Mouse (Mus musculus): Measurements from ENCODE around the gene Tent4a. TPM values are rescaled to one million over a fixed set of nuclear protein-coding genes. Genes with fewer than 3 reads are reported as not detected.
"Not testable (repeated sequence)": the region's sequence is repeated elsewhere in the genome, so short reads cannot be mapped to it uniquely, and the experiment has no call there.

Gene Tent4a
- polyA plus RNA-seq (2012; rRNA removed), result 5.3 and 9.4 TPM in 2 replicates

DNA sequence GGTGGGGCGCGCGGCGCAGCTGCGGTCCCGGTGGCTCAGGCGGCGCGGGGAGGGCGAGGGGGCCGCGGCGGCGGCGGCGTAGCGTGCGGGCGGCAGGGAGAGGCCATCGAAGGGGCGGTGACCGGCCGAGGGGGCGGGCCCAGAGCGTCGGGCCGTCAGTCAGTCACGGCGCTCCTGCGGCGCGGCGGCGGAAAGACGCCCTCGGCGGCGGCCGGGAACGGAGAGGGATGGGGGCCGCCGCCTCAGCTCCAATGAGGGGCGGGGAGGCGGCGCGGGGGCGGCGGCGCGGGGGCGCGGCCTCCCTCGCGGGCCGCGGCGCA lies at the start of gene Tent4a:
TSS of gene Tent4a (minus strand) at position 284 of the 320 bp plus-strand sequence.
- TF ChIP-seq POLR2A (IDR thresholded peaks at IDR 0.05; ENCODE audit: low read depth, low read length) (no peak), CTCF (IDR thresholded peaks at IDR 0.05; ENCODE audit: extremely low read depth, insufficient read length, insufficient replicate concordance, low read depth, low read length) (no peak)
- H3K27me3 ChIP-seq (ENCODE audit: control insufficient read depth, insufficient read depth, low read length), result no peaks in the 10 kb centered on the region
- peak within 1 kb of the TSS; percentile 93 for H3K27ac ChIP-seq (ENCODE audit: insufficient read depth, low read depth, low read length)
- WGBS, result 2% methylated on average over 53 of the region's 57 CpGs
- H3K4me1 ChIP-seq (ENCODE audit: control insufficient read depth, insufficient read depth, insufficient read length, low read length), result peaks cover 20% of the 10 kb centered on the region; the same call in 1 of the 2 replicates
- H3K4me3 ChIP-seq (ENCODE audit: low read depth, low read length), result peak within 1 kb of the TSS; percentile 93
- H3K36me3 ChIP-seq (ENCODE audit: control insufficient read depth, insufficient read depth, low read length), result no peaks in the 10 kb centered on the region

GRCm38 (mm10) chr13:69583591-69583990 lies 49.2 kb upstream of the Tent4a start:
- H3K27me3 ChIP-seq (ENCODE audit: control insufficient read depth, insufficient read depth, low read length), result no peaks in the 10 kb centered on the region
- no peaks in the 10 kb centered on the region for H3K36me3 ChIP-seq (ENCODE audit: control insufficient read depth, insufficient read depth, low read length)
- 60% methylated on average over 6 of the region's 6 CpGs for WGBS
- H3K27ac ChIP-seq (ENCODE audit: insufficient read depth, low read depth, low read length), result no peak overlapping the region
- H3K4me1 ChIP-seq (ENCODE audit: control insufficient read depth, insufficient read depth, insufficient read length, low read length), result peaks cover 9% of the 10 kb centered on the region; the same call in 1 of the 2 replicates
- no peak for TF ChIP-seq POLR2A (IDR thresholded peaks at IDR 0.05; ENCODE audit: low read depth, low read length)
- TF ChIP-seq CTCF (IDR thresholded peaks at IDR 0.05; ENCODE audit: extremely low read depth, insufficient read length, insufficient replicate concordance, low read depth, low read length), result no peak
- no peak overlapping the region for H3K4me3 ChIP-seq (ENCODE audit: low read depth, low read length)

DNA sequence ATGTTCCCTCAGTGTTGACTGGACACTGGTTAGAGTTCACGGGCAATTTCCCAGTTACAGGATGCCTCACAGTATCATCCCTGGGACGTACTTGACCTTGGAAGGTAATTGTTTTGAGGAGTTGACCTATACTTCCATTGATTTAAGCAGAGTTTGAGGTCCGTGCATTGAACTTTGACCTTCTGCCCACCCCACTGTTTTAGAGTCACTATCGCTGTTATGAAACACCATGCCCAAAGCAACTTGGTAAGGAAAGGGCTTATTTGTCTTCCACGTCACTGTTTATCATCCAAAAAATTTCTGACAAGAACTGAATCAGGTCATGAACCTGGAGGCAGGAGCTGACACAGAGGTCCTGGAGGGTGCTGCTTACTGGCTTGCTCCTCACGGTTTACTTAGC lies 48.0 kb upstream of the Tent4a start:
- Histone ChIP-seq H3K27me3 (ENCODE audit: control insufficient read depth, insufficient read depth, low read length) (no peaks in the 10 kb centered on the region), H3K36me3 (ENCODE audit: control insufficient read depth, insufficient read depth, low read length) (no peaks in the 10 kb centered on the region), H3K4me1 (ENCODE audit: control insufficient read depth, insufficient read depth, insufficient read length, low read length) (peaks cover 9% of the 10 kb centered on the region; the same call in 1 of the 2 replicates), H3K27ac (ENCODE audit: insufficient read depth, low read depth, low read length) (no peak overlapping the region), H3K4me3 (ENCODE audit: low read depth, low read length) (no peak overlapping the region)
- 93% methylated on average over 6 of the region's 6 CpGs for WGBS
- TF ChIP-seq CTCF (IDR thresholded peaks at IDR 0.05; ENCODE audit: extremely low read depth, insufficient read length, insufficient replicate concordance, low read depth, low read length) (no peak), POLR2A (IDR thresholded peaks at IDR 0.05; ENCODE audit: low read depth, low read length) (no peak)

DNA sequence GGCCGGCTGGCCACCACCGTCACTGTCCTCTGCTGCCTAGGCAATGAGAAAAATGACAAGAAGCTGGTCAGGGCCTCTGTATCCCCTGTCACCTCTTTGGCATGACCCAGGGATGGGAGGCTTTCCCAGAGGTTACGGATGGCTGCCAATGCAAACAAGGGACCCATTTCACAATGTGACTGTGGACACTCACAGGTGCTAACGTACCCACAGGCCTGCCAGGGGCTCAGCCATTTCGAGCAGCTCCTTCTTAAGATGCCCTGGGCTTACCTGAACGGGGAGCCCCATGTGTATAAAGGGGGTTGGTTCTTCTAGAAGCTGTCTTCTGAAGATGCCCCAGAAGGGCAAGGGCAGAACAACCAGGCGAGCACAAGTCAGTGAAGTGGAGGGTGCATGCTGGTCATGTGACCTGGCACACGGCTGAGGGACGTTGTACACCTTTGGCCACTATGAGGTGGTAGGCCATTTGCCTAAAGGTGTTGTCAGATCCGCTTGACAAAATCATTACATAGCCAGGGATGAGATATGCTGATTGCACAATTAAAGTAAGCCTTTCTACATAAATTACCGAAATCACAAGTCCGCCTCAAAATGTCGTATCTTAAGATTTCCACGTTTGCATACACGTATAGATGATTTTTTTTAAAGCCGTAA lies 42.9 kb upstream of the Tent4a start:
- Histone ChIP-seq H3K27me3 (ENCODE audit: control insufficient read depth, insufficient read depth, low read length) (no peaks in the 10 kb centered on the region), H3K27ac (ENCODE audit: insufficient read depth, low read depth, low read length) (no peak overlapping the region), H3K4me1 (ENCODE audit: control insufficient read depth, insufficient read depth, insufficient read length, low read length) (peaks cover 7% of the 10 kb centered on the region; the same call in 1 of the 2 replicates), H3K4me3 (ENCODE audit: low read depth, low read length) (no peak overlapping the region), H3K36me3 (ENCODE audit: control insufficient read depth, insufficient read depth, low read length) (no peaks in the 10 kb centered on the region)
- WGBS, result 91% methylated on average over 16 of the region's 16 CpGs
- TF ChIP-seq CTCF (IDR thresholded peaks at IDR 0.05; ENCODE audit: extremely low read depth, insufficient read length, insufficient replicate concordance, low read depth, low read length) (no peak), POLR2A (IDR thresholded peaks at IDR 0.05; ENCODE audit: low read depth, low read length) (no peak)

DNA sequence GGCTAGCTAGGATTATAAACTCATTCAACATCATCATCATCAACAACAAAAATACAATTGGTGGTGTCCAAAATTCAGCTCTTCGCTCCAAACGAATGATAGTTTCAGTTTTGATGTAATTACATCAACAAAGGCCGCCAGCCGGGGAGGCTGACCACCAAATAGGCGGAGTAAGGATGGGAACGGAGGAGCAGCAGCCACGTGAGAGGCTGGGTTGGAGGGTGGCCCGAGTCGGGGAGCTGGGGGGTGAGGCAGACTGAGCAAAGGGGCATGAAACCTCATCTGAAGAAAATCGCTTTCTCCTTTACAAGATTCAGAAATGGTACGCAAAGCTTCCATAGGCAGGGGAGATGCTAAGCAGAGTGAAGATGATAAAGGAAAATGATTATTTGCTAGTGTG lies 42.3 kb upstream of the Tent4a start:
- Histone ChIP-seq H3K4me1 (ENCODE audit: control insufficient read depth, insufficient read depth, insufficient read length, low read length) (peaks cover 5% of the 10 kb centered on the region; the same call in 1 of the 2 replicates), H3K27ac (ENCODE audit: insufficient read depth, low read depth, low read length) (no peak overlapping the region), H3K36me3 (ENCODE audit: control insufficient read depth, insufficient read depth, low read length) (no peaks in the 10 kb centered on the region), H3K4me3 (ENCODE audit: low read depth, low read length) (no peak overlapping the region), H3K27me3 (ENCODE audit: control insufficient read depth, insufficient read depth, low read length) (no peaks in the 10 kb centered on the region)
- 61% methylated on average over 11 of the region's 11 CpGs for WGBS
- no peak for TF ChIP-seq POLR2A (IDR thresholded peaks at IDR 0.05; ENCODE audit: low read depth, low read length)

DNA sequence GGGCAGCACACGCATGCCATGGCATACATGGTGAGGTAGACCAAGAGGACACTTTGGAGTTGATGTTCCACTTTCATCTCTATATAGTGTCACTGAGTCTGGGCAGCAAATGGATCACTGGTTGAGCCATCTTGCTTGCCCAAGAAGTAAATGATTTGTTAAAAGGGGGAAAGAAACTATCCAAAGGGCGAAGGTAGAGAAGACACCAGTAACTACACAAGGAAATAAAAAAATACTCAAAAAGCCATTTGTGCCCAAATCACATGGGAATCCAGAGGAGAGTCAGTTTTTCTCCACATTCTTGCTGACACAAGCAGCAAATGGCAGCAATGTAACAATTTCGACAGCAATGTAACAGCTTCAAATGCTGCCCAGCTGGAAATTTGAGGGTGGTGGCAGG lies 38.2 kb upstream of the Tent4a start:
- H3K4me3 ChIP-seq (ENCODE audit: low read depth, low read length), result no peak overlapping the region
- no peaks in the 10 kb centered on the region for H3K36me3 ChIP-seq (ENCODE audit: control insufficient read depth, insufficient read depth, low read length)
- no peak for TF ChIP-seq CTCF (IDR thresholded peaks at IDR 0.05; ENCODE audit: extremely low read depth, insufficient read length, insufficient replicate concordance, low read depth, low read length)
- no peak for TF ChIP-seq POLR2A (IDR thresholded peaks at IDR 0.05; ENCODE audit: low read depth, low read length)
- no peak overlapping the region for H3K27ac ChIP-seq (ENCODE audit: insufficient read depth, low read depth, low read length)
- no peaks in the 10 kb centered on the region for H3K27me3 ChIP-seq (ENCODE audit: control insufficient read depth, insufficient read depth, low read length)
- H3K4me1 ChIP-seq (ENCODE audit: control insufficient read depth, insufficient read depth, insufficient read length, low read length), result peaks cover 9% of the 10 kb centered on the region; the same call in 1 of the 2 replicates
- WGBS, result 92% methylated on average over 3 of the region's 3 CpGs

- H3K27me3 ChIP-seq (ENCODE audit: control insufficient read depth, insufficient read depth, low read length), result no peaks in the 10 kb centered on the region
- H3K4me3 ChIP-seq (ENCODE audit: low read depth, low read length), result no peak overlapping the region; the same call in 1 of the 2 replicates
- TF ChIP-seq CTCF (IDR thresholded peaks at IDR 0.05; ENCODE audit: extremely low read depth, insufficient read length, insufficient replicate concordance, low read depth, low read length) (0 out of 2 replicates have a peak, but pooled peaks have one; percentile 17), POLR2A (IDR thresholded peaks at IDR 0.05; ENCODE audit: low read depth, low read length) (no peak)
- 27% methylated on average over 9 of the region's 9 CpGs for WGBS
- H3K4me1 ChIP-seq (ENCODE audit: control insufficient read depth, insufficient read depth, insufficient read length, low read length), result peaks cover 8% of the 10 kb centered on the region; the same call in 1 of the 2 replicates
- peak overlapping the region; percentile 91 for H3K27ac ChIP-seq (ENCODE audit: insufficient read depth, low read depth, low read length)
- no peaks in the 10 kb centered on the region for H3K36me3 ChIP-seq (ENCODE audit: control insufficient read depth, insufficient read depth, low read length)
Observed at GRCm38 (mm10) chr13:69569201-69569600, 34.8 kb upstream of the Tent4a start.

DNA sequence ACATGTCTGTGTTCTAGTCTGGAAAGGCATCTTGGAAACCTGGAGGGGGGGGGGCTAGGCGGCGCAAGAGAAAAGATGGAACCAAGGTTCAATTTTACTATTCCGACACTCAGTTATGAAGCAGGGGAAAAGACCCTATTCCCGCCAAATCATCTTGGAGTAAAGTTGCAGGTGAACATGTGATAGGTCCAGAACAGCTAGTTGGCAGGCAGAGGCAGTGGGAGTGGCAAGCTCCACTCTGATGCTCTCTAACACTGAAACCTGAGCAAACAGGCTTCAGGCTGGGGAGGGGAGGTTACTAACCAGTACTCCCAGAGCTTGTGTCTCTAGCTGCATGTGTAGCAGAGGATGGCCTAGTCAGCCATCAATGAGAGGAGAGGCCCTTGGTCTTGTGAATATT lies 31.0 kb upstream of the Tent4a start:
- H3K4me1 ChIP-seq (ENCODE audit: control insufficient read depth, insufficient read depth, insufficient read length, low read length), result peaks cover 19% of the 10 kb centered on the region; the same call in 1 of the 2 replicates
- not testable (repeated sequence) for H3K27me3 ChIP-seq (ENCODE audit: control insufficient read depth, insufficient read depth, low read length); H3K4me3 ChIP-seq (ENCODE audit: low read depth, low read length); H3K27ac ChIP-seq (ENCODE audit: insufficient read depth, low read depth, low read length); H3K36me3 ChIP-seq (ENCODE audit: control insufficient read depth, insufficient read depth, low read length)
- 79% methylated on average over 4 of the region's 4 CpGs for WGBS
